Mouse (Mus musculus): Measurements from ENCODE around the gene Gm4559. TPM values are rescaled to one million over a fixed set of nuclear protein-coding genes. Genes with fewer than 3 reads are reported as not detected.
"Not testable (repeated sequence)": the region's sequence is repeated elsewhere in the genome, so short reads cannot be mapped to it uniquely, and the experiment has no call there.

Gene Gm4559
- total RNA-seq, 4 experiments from 2014 or later, result not detected

DNA sequence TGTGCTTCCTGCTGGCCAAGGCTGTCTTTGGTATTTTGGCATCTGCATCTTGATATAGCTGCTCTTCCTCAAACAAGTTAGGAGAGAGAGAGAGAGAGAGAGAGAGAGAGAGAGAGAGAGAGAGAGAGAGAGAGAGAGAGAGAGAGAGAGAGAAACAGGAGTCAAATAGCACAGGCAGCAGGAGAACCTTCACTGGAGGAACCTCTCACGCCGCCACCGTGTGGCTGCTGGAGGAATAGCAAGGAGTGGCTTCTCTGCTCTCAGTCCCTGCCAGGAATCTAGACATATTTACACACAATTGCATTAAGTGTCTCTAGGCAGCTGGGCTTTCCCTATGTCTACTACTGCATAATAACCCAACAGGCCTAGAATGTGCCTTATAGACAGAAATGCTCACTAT is 4.0 kb upstream of the Gm4559 start:
- not testable (repeated sequence) for DNase-seq

DNA sequence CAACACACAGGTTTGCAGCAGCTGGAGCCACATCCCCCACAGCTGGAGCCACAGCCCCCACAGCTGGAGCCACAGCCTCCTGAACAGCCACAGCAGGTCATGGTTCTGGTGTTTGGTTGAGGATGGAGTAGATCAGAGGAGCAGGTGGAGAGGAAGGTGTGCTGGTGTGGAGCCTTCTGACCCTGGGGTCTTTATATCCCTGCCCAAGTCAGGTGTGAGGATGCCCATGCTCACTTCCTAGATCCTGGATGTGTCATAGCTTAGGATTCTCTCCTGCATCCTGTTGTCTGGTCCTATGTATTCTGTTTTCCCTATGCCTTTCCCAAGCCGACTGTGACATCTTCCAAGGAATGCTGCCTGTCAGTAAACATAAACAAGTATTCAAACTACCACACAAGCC is 15.9 kb downstream of the Gm4559 start, which contains the start of gene Gm2431:
Gm2431 (minus strand) TSS at position 101 of the 400 bp plus-strand sequence.
- not testable (repeated sequence) for DNase-seq

DNA sequence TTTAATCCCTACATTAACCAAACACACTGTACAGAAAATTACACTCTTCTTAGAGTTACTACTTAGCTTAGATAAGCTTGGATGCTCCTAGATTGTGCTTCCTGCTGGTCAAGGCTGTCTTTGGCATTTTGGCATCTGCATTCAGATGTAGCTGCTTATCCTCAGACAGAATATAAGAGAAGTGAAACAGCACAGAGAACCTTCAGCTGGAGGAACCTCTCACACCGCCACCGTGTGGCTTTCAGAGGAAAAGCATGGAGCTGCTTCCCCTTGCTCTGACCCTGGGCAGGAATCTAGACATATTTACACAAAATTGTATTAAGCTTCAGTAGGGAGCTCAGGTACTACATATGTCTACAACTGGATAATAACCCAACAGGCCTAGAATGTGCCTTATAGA is 18.6 kb downstream of the Gm4559 start:
- peak; percentile 5 for DNase-seq

DNA sequence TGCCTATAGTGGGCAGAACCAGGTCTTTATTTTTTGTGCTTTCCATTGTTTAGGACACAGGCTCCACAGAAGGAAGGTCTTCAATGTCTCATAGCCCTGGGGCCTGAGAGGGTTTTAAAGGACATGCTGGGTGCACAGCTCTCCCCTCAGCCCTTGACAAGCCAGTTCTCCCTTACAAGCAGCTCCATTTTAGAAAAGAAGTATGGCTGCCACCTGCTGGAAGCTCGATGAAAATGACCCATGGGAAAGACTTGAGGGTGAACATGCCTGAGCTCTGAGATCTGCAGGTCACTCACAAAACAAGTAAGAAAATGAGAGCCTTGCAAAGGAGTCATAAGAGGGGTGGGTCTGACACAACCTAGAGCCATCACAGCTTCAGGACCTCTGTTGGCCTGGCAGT is 24.3 kb downstream of the Gm4559 start:
- DNase-seq, result no peak

DNA sequence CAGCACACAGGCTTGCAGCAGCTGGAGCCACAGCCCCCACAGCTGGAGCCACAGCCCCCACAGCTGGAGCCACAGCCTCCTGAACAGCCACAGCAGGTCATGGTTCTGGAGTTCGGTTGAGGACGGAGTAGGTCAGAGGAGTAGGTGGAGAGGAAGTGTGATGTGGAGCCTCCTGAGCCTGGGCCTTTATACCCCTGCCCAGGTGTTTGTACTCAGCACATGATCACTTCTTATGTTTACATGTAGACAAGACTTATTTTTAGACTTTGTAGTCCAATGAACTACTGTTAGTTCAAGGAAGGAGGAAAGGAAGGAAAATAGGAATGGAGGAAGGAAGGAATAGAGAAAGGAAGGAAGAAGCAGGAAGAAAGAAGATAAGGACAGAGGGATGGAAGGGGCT is 33.2 kb downstream of the Gm4559 start, which contains the start of gene Gm40460:
Gm40460 (minus strand) TSS at position 101 of the 400 bp plus-strand sequence.
- DNase-seq, result no peak

DNA sequence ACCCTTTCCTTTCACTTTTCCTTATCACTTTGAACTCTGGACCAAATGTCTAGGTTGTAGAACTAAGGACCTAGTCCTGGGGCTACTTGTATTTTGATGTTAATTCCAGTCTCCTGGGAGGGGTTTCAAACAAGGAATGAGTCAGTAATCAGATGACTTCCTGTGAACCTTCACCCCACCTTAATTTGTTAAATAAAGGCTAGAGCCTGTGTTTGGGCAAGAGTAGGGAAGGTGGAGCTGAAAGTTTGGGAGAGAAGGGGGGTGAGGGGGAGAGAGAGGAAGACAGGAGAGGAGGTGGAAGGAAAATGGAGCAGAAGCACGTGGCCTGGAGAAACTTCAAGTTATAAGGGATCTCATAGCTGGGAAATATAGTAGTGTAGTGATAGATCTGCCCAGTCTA is 42.6 kb downstream of the Gm4559 start:
- DNase-seq, result no peak

DNA sequence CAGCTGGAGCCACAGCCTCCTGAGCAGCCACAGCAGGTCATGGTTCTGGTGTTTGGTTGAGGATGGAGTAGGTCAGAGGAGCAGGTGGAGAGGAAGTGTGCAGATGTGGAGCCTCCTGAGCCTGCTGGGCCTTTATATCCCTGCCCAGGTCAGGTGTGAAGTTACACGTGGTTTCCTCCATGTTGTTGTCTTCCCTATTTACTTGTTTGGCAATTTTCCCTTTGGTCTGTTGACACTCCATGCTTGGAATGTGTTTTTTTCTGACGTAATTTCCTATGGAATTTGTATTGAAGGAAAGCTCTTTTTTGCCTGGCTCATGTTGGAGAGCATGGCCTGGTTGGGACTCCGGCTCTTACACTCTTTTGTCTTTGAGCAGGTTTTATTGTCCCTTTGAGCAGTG is 44.3 kb downstream of the Gm4559 start, which contains the start of gene Krtap5-5:
Krtap5-5 (minus strand) TSS at position 101 of the 400 bp plus-strand sequence.
- DNase-seq, result not testable (repeated sequence)

DNA sequence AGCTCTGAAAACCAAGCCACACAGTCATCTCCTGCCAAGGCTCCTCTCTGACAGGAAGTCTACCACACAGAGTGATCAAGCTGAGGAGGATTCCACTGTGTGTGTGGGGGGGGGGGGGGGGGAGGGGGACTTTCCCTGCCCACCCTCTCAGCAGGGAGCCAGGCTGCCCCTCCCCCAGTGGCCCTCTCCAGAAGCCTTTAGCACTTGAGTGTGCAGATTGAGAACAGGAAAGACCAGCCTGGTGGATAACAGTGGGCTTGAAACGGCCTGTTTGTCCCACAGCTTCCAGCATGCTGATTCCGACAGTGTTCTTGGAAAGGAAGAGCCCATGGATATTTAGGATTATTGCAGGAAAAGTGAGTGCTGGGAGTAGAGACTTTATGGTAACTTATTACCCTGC is 49.6 kb downstream of the Gm4559 start:
- no peak for DNase-seq

Other genes with a start within 250 kb of the Gm4559 start
- gene Mob2, start 213.3 kb downstream of the Gm4559 start, total RNA-seq (2022), result 10 to 100 TPM; 52.8 to 65.8 (median 57.6) TPM
- gene Dusp8, start 178.5 kb downstream of the Gm4559 start, total RNA-seq (2022), result 10 to 100 TPM in 3 of 4 experiments, 1 to 10 TPM in 1; 4.6 to 18.1 (median 14.3) TPM
- not detected for gene Gm45618, start 153.6 kb downstream of the Gm4559 start, total RNA-seq (2022)
- gene Gm39115, start 138.3 kb downstream of the Gm4559 start, total RNA-seq (2022), result not detected
- gene Gm45337, start 129.8 kb downstream of the Gm4559 start, total RNA-seq (2022), result not detected
- gene Gm29735, start 117.2 kb downstream of the Gm4559 start, total RNA-seq (2022), result not detected
- not detected for gene Gm4553, start 108.6 kb downstream of the Gm4559 start, total RNA-seq (2022)
- gene Krtap5-2, start 98.4 kb downstream of the Gm4559 start, total RNA-seq (2022), result not detected
- gene Gm10153, start 84.0 kb downstream of the Gm4559 start, total RNA-seq (2022), result not detected
- gene Krtap5-3, start 73.0 kb downstream of the Gm4559 start, total RNA-seq (2022), result not detected
- gene Gm7579, start 62.5 kb downstream of the Gm4559 start, total RNA-seq (2022), result not detected
- not detected for gene Krtap5-5, start 44.4 kb downstream of the Gm4559 start, total RNA-seq (2022)
- gene Gm40460, start 33.3 kb downstream of the Gm4559 start, total RNA-seq (2022), result not detected
- gene Gm2431, start 16.0 kb downstream of the Gm4559 start, total RNA-seq (2022), result not detected
- gene Krtap5-1, start 22.8 kb upstream of the Gm4559 start, total RNA-seq (2022), result not detected
- not detected for gene Krtap5-4, start 29.2 kb upstream of the Gm4559 start, total RNA-seq (2022)
- gene Ifitm10, start 99.4 kb upstream of the Gm4559 start, total RNA-seq (2022), result 1 to 10 TPM; 2.7 to 7.8 (median 5.3) TPM
- 10 to 100 TPM in 3 of 4 experiments, 1 to 10 TPM in 1; 9.0 to 16.1 (median 11.0) TPM for gene Gm49369, start 108.3 kb upstream of the Gm4559 start, total RNA-seq (2022)
- 1,000 to 10,000 TPM in 2 of 4 experiments, 100 to 1,000 TPM in 2; 808 to 1,559 (median 1,212) TPM for gene Ctsd, start 113.7 kb upstream of the Gm4559 start, total RNA-seq (2022)
- 1 to 10 TPM in 1 of 4 experiments, not detected in 3; 1.2 TPM for gene Syt8, start 160.5 kb upstream of the Gm4559 start, total RNA-seq (2022)
- 1 to 10 TPM in 1 of 4 experiments, under 1 TPM in 3; 0.43 to 1.1 (median 0.85) TPM for gene Tnni2, start 167.4 kb upstream of the Gm4559 start, total RNA-seq (2022)
- gene Lsp1, start 186.4 kb upstream of the Gm4559 start, total RNA-seq (2022), result 10 to 100 TPM; 18.1 to 31.9 (median 21.4) TPM
- 1 to 10 TPM in 3 of 4 experiments, not detected in 1; 1.1 to 1.5 (median 1.3) TPM for gene Tnnt3, start 224.5 kb upstream of the Gm4559 start, total RNA-seq (2022)

Measured in adrenal gland, adult 8-10 months (tissue).